22 mouse cellular contexts compared by ENCODE assay signal in the genomic region with DNA sequence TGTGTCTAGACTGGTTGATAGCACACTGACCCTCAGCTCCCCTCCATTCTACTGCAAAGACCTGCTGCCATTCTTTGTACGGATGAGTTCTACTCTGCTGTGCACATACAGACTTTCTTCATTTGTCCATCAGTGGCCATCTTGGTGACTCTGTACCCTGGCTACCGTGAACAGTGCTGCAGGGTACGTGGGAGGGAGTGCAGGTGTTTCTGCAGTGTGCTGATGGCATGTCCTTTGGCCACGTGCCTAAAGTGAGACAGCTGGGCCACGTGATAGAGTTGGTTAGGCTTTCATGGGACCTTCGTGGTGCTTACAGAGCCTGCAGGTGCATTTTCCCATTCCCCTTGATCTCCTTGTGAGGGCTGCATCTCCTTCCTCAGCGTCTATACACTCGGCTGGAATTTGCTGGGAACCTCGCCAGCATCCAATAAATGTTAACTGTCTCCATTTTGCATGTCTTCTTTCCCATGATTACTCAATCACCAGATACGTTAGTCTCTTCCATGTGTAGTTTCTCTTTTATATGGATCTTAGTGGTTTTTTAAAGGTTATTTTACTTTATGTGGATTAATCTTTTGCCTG. TPM values are rescaled to one million over a fixed set of nuclear protein-coding genes. Genes with fewer than 3 reads are reported as not detected.
DNase-seq lines count a peak whose midpoint lies in the region; ATAC-seq and TF ChIP-seq lines count a peak whose summit lies in the region.
"Had no signal": no experiment of that assay in that cellular context is flagged by ENCODE, and none has a peak within 500 bp of the region (broad histone marks: within the 10 kb centered on the region; RNA-seq: fewer than 3 reads in every experiment).

No protein-coding gene starts in this region.

- H3K27me3 ChIP-seq in kidney, postnatal 0 days (ENCODE audit: insufficient read depth, low read length) = no peaks in the 10 kb centered on the region
- H3K27me3 ChIP-seq in kidney, adult 2 months (replicated peaks; ENCODE audit: control insufficient read depth, insufficient read depth, low read length) = no peaks in the 10 kb centered on the region
- H3K27me3 ChIP-seq in lung, embryonic 14.5 days (ENCODE audit: insufficient read depth, low read length) = no peaks in the 10 kb centered on the region
- no peaks in the 10 kb centered on the region for H3K27me3 ChIP-seq in stomach, embryonic 16.5 days (ENCODE audit: control insufficient read depth, insufficient read depth, low read length)
- H3K27me3 ChIP-seq: embryonic facial prominence, embryonic 13.5 days; forebrain, embryonic 13.5 days; heart, embryonic 13.5 days; hindbrain, embryonic 15.5 days had no signal

- no peaks in the 10 kb centered on the region for H3K36me3 ChIP-seq in kidney, postnatal 0 days (ENCODE audit: insufficient read depth, low read length)
- H3K36me3 ChIP-seq in kidney, adult 2 months (ENCODE audit: control insufficient read depth, insufficient read depth, low read length) = no peaks in the 10 kb centered on the region
- H3K36me3 ChIP-seq in lung, embryonic 14.5 days (ENCODE audit: insufficient read depth) = no peaks in the 10 kb centered on the region
- no peaks in the 10 kb centered on the region for H3K36me3 ChIP-seq in stomach, embryonic 16.5 days (ENCODE audit: control insufficient read depth, insufficient read depth, low read length)
- H3K36me3 ChIP-seq: embryonic facial prominence, embryonic 13.5 days; heart, embryonic 13.5 days; hindbrain, embryonic 15.5 days had no signal

- no peak for TF ChIP-seq CTCF in kidney, postnatal 0 days (IDR thresholded peaks at IDR 0.05; ENCODE audit: low read depth)
- no peak for TF ChIP-seq CTCF in kidney, adult 2 months (conservative IDR thresholded peaks at IDR 0.05; ENCODE audit: insufficient read depth, insufficient read length, low read depth, low read length)
- TF ChIP-seq CTCF in lung, embryonic 14.5 days (IDR thresholded peaks at IDR 0.05; ENCODE audit: low read depth) = no peak
- no peak for TF ChIP-seq CTCF in brain, embryonic 14.5 days (IDR thresholded peaks at IDR 0.05; ENCODE audit: borderline replicate concordance, extremely low read depth, insufficient read depth, insufficient read length)
- no peak for TF ChIP-seq CTCF in gastrocnemius, adult 2 months (IDR thresholded peaks at IDR 0.05)

- no peak overlapping the region for H3K4me2 ChIP-seq in kidney, postnatal 0 days (ENCODE audit: low read length)
- H3K4me2 ChIP-seq in lung, embryonic 14.5 days = no peak overlapping the region
- H3K4me2 ChIP-seq in stomach, embryonic 16.5 days (ENCODE audit: low read depth, low read length) = no peak overlapping the region
- H3K4me2 ChIP-seq: embryonic facial prominence, embryonic 13.5 days; forebrain, embryonic 13.5 days; heart, embryonic 13.5 days; hindbrain, embryonic 15.5 days had no signal

- no peaks in the 10 kb centered on the region for H3K9me3 ChIP-seq in kidney, postnatal 0 days (replicated peaks; ENCODE audit: low read length)
- no peaks in the 10 kb centered on the region for H3K9me3 ChIP-seq in lung, embryonic 14.5 days (ENCODE audit: low read depth, low read length)
- H3K9me3 ChIP-seq in stomach, embryonic 16.5 days (replicated peaks; ENCODE audit: control insufficient read depth, low read length) = no peaks in the 10 kb centered on the region
- H3K9me3 ChIP-seq: embryonic facial prominence, embryonic 13.5 days; heart, embryonic 13.5 days; hindbrain, embryonic 15.5 days had no signal

- DNase-seq in kidney, postnatal 0 days (ENCODE audit: low spot score) = peak; percentile 9
- DNase-seq in kidney, adult 2 months = no peak
- peak; percentile 44 for DNase-seq in lung, embryonic 14.5 days
- no peak for DNase-seq in lung, postnatal 10 days
- peak; percentile 18 for DNase-seq in brain, embryonic 14.5 days (ENCODE audit: low read depth)
- DNase-seq in gastrocnemius, adult 2 months = no peak
- DNase-seq in gastrocnemius, postnatal 4 days (ENCODE audit: low spot score in 2 of 2) = no peak
- DNase-seq: adrenal gland, postnatal 10 days; cerebellum, adult 11-12 months; cerebellum, adult 9-10 months; cerebellum, postnatal 25 days; forebrain, postnatal 0 days; gastrocnemius, postnatal 25 days; heart, adult 11 months; heart, postnatal 36 days had no signal

- H3K4me1 ChIP-seq in kidney, postnatal 0 days (replicated peaks; ENCODE audit: insufficient read depth, low read length) = no peaks in the 10 kb centered on the region
- 0 out of 2 replicates have a peak, but pooled peaks cover 2% of the 10 kb centered on the region for H3K4me1 ChIP-seq in kidney, adult 2 months (ENCODE audit: control insufficient read depth, insufficient read depth, low read length)
- H3K4me1 ChIP-seq in lung, embryonic 14.5 days (ENCODE audit: insufficient read depth) = no peaks in the 10 kb centered on the region
- no peaks in the 10 kb centered on the region for H3K4me1 ChIP-seq in stomach, embryonic 16.5 days (ENCODE audit: control insufficient read depth, insufficient read depth, low read length)
- H3K4me1 ChIP-seq: heart, embryonic 13.5 days; hindbrain, embryonic 15.5 days had no signal

- no peak overlapping the region for H3K9ac ChIP-seq in kidney, postnatal 0 days (ENCODE audit: low read depth, low read length)
- no peak overlapping the region for H3K9ac ChIP-seq in lung, embryonic 14.5 days
- H3K9ac ChIP-seq in stomach, embryonic 16.5 days (ENCODE audit: low read length) = no peak overlapping the region
- H3K9ac ChIP-seq: embryonic facial prominence, embryonic 13.5 days; forebrain, embryonic 13.5 days; forebrain, postnatal 0 days; heart, embryonic 13.5 days; hindbrain, embryonic 15.5 days had no signal

- ATAC-seq in kidney, postnatal 0 days (replicated peaks; ENCODE audit: low FRiP score, low read depth) = no peak
- ATAC-seq in lung, embryonic 14.5 days (ENCODE audit: insufficient read depth) = no peak
- peak; percentile 68; the same call in 1 of the 2 replicates for ATAC-seq in stomach, embryonic 16.5 days (ENCODE audit: insufficient read depth, low FRiP score)
- ATAC-seq: forebrain, embryonic 13.5 days; forebrain, postnatal 0 days had no signal

- 55% methylated on average over 10 of the region's 10 CpGs for WGBS in kidney, postnatal 0 days
- 49% methylated on average over 10 of the region's 10 CpGs for WGBS in kidney, adult 2 months
- WGBS in lung, embryonic 14.5 days = 61% methylated on average over 10 of the region's 10 CpGs
- 65% methylated on average over 10 of the region's 10 CpGs for WGBS in stomach, embryonic 16.5 days

- no peak overlapping the region for H3K27ac ChIP-seq in kidney, postnatal 0 days
- H3K27ac ChIP-seq in kidney, adult 2 months (ENCODE audit: insufficient read depth, low read depth, low read length) = no peak overlapping the region
- no peak overlapping the region for H3K27ac ChIP-seq in lung, embryonic 14.5 days (ENCODE audit: low read depth)
- no peak overlapping the region for H3K27ac ChIP-seq in stomach, embryonic 16.5 days (ENCODE audit: low read length)
- H3K27ac ChIP-seq in gastrocnemius, adult 2 months = no peak overlapping the region
- H3K27ac ChIP-seq: embryonic facial prominence, embryonic 13.5 days; forebrain, embryonic 13.5 days; heart, embryonic 13.5 days; hindbrain, embryonic 15.5 days had no signal

- intact Hi-C loops in gastrocnemius, adult 2 months (cut with DNase I) = no loop called here

- H3K4me3 ChIP-seq in kidney, postnatal 0 days (replicated peaks; ENCODE audit: low read depth, low read length) = no peak overlapping the region
- H3K4me3 ChIP-seq in kidney, adult 2 months (ENCODE audit: insufficient read depth, low read depth, low read length) = no peak overlapping the region
- H3K4me3 ChIP-seq in lung, embryonic 14.5 days (ENCODE audit: low read depth, low read length) = no peak overlapping the region
- no peak overlapping the region for H3K4me3 ChIP-seq in stomach, embryonic 16.5 days (replicated peaks; ENCODE audit: low read length)
- no peak overlapping the region for H3K4me3 ChIP-seq in gastrocnemius, adult 2 months
- H3K4me3 ChIP-seq: embryonic facial prominence, embryonic 13.5 days; forebrain, embryonic 13.5 days; heart, embryonic 13.5 days; hindbrain, embryonic 15.5 days had no signal

- TF ChIP-seq POLR2A in kidney, adult 2 months (IDR thresholded peaks at IDR 0.05; ENCODE audit: low read depth, low read length) = no peak
- no peak for TF ChIP-seq POLR2A in brain, embryonic 14.5 days (IDR thresholded peaks at IDR 0.05; ENCODE audit: borderline replicate concordance, extremely low read depth, insufficient read depth, insufficient read length, poor library complexity, severe bottlenecking)

RNA-seq across cellular contexts. Expression of gene Pet117, which starts 53.4 kb away (rescaled TPM):
- polyA plus RNA-seq in kidney, postnatal 0 days (2015; fragmentation: Nextera tagmentation; extraction: Ambion mirVana) = 3.2 and 3.3 TPM in 2 replicates
- not detected in 2 replicates for polyA plus RNA-seq in kidney, adult 2 months (2012; rRNA removed)
- 0.80 and 1.4 TPM in 2 replicates for polyA plus RNA-seq in lung, embryonic 14.5 days (2014; fragmentation: Nextera tagmentation; extraction: Ambion mirVana)
- polyA plus RNA-seq in brain, embryonic 14.5 days (2012; rRNA removed) = not detected in 2 replicates
- polyA plus RNA-seq in stomach, embryonic 16.5 days (2015; fragmentation: Nextera tagmentation; extraction: Ambion mirVana) = 4.0 and 6.8 TPM in 2 replicates
- 1 to 10 TPM; 5.2 to 8.4 TPM for total RNA-seq in gastrocnemius, adult 2 months (2021)
- 10 to 100 TPM in 1 of 2 experiments, 1 to 10 TPM in 1; 8.0 to 11.7 TPM for total RNA-seq in gastrocnemius, postnatal 4 days (2021)
- total RNA-seq: ES-E14; forebrain, postnatal 0 days had no signal
- polyA plus RNA-seq: cortical plate, adult 2 months had no signal

RNA-seq across cellular contexts. Expression of gene Kat14, which starts 53.4 kb away (rescaled TPM):
- 36.5 and 37.5 TPM in 2 replicates for polyA plus RNA-seq in kidney, postnatal 0 days (2015; fragmentation: Nextera tagmentation; extraction: Ambion mirVana)
- polyA plus RNA-seq in kidney, adult 2 months (2012; rRNA removed) = 43.0 and 44.8 TPM in 2 replicates
- 40.1 and 43.7 TPM in 2 replicates for polyA plus RNA-seq in lung, embryonic 14.5 days (2014; fragmentation: Nextera tagmentation; extraction: Ambion mirVana)
- 29.5 and 31.6 TPM in 2 replicates for polyA plus RNA-seq in brain, embryonic 14.5 days (2012; rRNA removed)
- polyA plus RNA-seq in stomach, embryonic 16.5 days (2015; fragmentation: Nextera tagmentation; extraction: Ambion mirVana) = 34.6 and 36.9 TPM in 2 replicates
- total RNA-seq in gastrocnemius, adult 2 months (2021) = 10 to 100 TPM; 21.3 to 25.4 TPM
- 10 to 100 TPM; 33.1 to 37.6 TPM for total RNA-seq in gastrocnemius, postnatal 4 days (2021)

Comparison
In these comparisons a context has a peak if more than half of its experiments do, and no peak if none do; other contexts are left out.
1. DNase-seq: peak in kidney, postnatal 0 days (single experiment), lung, embryonic 14.5 days (single experiment) and brain, embryonic 14.5 days (single experiment); none in kidney, adult 2 months (single experiment), lung, postnatal 10 days (single experiment), gastrocnemius, adult 2 months (single experiment) and gastrocnemius, postnatal 4 days (0 of 2).